Mouse (Mus musculus) neural tube, embryonic 15.5 days (tissue): ENCODE measurements at regions not wholly inside any gene's neighbourhood (a gene's known extent, or its start where the extent isn't known, plus 50 kb on each side); places are given as distances from the start of the nearest gene placed in this dataset.

ENCODE experiments used
- ATAC-seq: fragments of 200-750 bp; cut with Nextera tagmentation; 2 replicates; pipeline ENCODE4 v1.8.0; 2017; ENCODE audit warnings: mild to moderate bottlenecking, moderate TSS enrichment, moderate library complexity; ENCODE audit not compliant: low FRiP score
- H3K27ac ChIP-seq: fragments of 300-500 bp; sonication (generic); replicated peaks from 2 replicates; pipeline ENCODE4 v1.5.1; 2015; ENCODE audit warnings: mild to moderate bottlenecking, inconsistent platforms
- H3K27me3 ChIP-seq: fragments of 300-500 bp; sonication (generic); replicated peaks from 2 replicates; pipeline ENCODE4 v1.6.1; 2015; ENCODE audit warnings: inconsistent platforms
- H3K36me3 ChIP-seq: fragments of 300-500 bp; sonication (generic); 2 replicates; pipeline ENCODE4 v1.6.1; 2015; ENCODE audit warnings: inconsistent platforms
- H3K4me1 ChIP-seq: fragments of 300-500 bp; sonication (generic); 2 replicates; pipeline ENCODE4 v1.6.1; 2015; ENCODE audit warnings: inconsistent platforms
- H3K4me2 ChIP-seq: fragments of 300-500 bp; sonication (generic); 2 replicates; pipeline ENCODE4 v1.6.1; 2015; ENCODE audit warnings: inconsistent platforms, mild to moderate bottlenecking, moderate library complexity
- H3K4me3 ChIP-seq: fragments of 300-500 bp; sonication (generic); replicated peaks from 2 replicates; pipeline ENCODE4 v1.5.1; 2015; ENCODE audit warnings: mild to moderate bottlenecking, inconsistent platforms
- H3K9ac ChIP-seq: fragments of 300-500 bp; sonication (generic); replicated peaks from 2 replicates; pipeline ENCODE4 v1.6.1; 2015; ENCODE audit warnings: mild to moderate bottlenecking, inconsistent platforms
- H3K9me3 ChIP-seq: fragments of 300-500 bp; sonication (generic); replicated peaks from 2 replicates; pipeline ENCODE4 v1.6.1; 2016; ENCODE audit warnings: inconsistent platforms
- WGBS: fragments of 180-500 bp; shearing (Covaris S2); methylation state at CpG from one replicate; pipeline ENCODE4 v1.1.7; 2015; ENCODE audit warnings: mixed read lengths; 5-methylcytosine and 5-hydroxymethylcytosine counted together

DNA sequence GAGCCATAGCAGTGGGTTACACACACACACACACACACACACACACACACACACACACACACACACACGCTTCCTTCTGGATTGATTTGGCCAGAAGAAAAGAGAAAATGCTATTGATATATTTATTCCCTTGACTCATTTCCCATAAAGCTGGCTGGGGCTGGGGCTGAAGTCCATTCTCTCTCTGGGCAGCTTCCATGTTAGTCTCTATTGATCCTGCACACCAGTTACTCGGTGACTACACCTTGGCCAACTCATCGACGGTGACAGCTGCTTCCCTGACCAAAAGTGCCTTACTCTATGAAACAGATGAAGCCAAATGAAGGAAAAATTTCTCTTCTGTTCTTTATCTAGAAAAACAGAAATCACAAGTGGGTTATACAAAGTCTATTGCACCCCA, 82.1 kb downstream of the Snx18 start:
- Histone ChIP-seq H3K36me3 (no peaks in the 10 kb centered on the region), H3K27me3 (no peaks in the 10 kb centered on the region), H3K9ac (no peak overlapping the region), H3K27ac (no peak overlapping the region), H3K4me1 (no peaks in the 10 kb centered on the region), H3K9me3 (no peaks in the 10 kb centered on the region), H3K4me3 (no peak overlapping the region), H3K4me2 (no peak overlapping the region)
- no peak for ATAC-seq
- WGBS: 80% methylated on average over 4 of the region's 4 CpGs

- H3K36me3 ChIP-seq: no peaks in the 10 kb centered on the region
- no peaks in the 10 kb centered on the region for H3K9me3 ChIP-seq
- no peaks in the 10 kb centered on the region for H3K27me3 ChIP-seq
- no peaks in the 10 kb centered on the region for H3K4me1 ChIP-seq
- no peak overlapping the region for H3K4me2 ChIP-seq
- WGBS: 80% methylated on average over 8 of the region's 8 CpGs
- H3K9ac ChIP-seq: no peak overlapping the region
- H3K4me3 ChIP-seq: no peak overlapping the region
- no peak overlapping the region for H3K27ac ChIP-seq
- no peak for ATAC-seq
Measured at GRCm38 (mm10) chr13:113534664-113535455, 83.5 kb downstream of the Snx18 start.

DNA sequence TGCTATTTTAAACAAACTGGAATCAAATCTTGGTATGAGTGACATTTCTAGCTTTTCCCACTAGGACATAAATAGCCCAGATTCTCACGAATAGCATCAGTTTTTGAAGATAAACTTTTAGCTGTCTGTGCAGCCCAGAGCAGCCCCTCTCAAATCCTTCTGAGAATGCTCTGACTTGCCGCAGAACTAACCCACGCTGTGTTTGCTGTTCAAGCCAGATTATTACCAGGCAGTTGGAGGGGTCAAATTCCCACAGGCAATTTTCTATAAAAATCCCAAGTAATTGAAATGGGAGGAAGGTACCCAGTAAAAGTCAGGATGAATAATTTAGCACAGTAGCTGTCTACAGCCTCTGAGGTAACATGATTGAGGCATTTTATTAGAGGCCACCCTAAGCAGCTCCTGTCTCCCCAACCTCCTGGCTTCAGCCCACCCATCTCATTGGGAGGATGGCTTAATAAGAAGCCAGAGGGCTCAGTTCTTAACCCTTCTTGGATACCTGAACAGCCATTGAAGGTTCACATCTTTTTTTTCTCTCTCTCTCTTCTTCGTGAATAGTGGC, 84.4 kb downstream of the Snx18 start:
- H3K4me2 ChIP-seq: no peak overlapping the region
- H3K27me3 ChIP-seq: no peaks in the 10 kb centered on the region
- H3K4me1 ChIP-seq: no peaks in the 10 kb centered on the region
- no peak overlapping the region for H3K9ac ChIP-seq
- H3K9me3 ChIP-seq: no peaks in the 10 kb centered on the region
- ATAC-seq: no peak
- WGBS: 40% methylated on average over 4 of the region's 4 CpGs
- no peak overlapping the region for H3K27ac ChIP-seq
- no peaks in the 10 kb centered on the region for H3K36me3 ChIP-seq
- H3K4me3 ChIP-seq: no peak overlapping the region

DNA sequence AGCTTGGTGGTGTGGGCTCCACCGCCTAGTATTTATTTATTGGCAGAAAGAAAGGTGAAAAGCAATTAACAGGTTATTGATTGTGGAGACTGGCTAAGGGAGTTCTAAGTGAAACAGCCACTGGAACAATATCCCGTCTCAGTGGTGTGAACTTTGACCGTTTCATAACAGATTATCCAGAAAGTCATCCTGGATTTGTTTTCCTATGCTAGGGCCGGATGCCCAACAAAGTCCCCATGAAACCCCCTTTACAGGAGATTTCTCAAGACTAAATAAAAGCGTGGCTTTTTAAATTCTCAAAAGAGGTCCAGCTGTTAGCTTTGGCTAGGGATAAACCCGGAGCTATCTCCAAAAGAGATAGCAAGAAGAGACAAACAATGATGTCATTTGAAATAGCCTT, 91.4 kb downstream of the Snx18 start:
- H3K27ac ChIP-seq: no peak overlapping the region
- H3K9ac ChIP-seq: no peak overlapping the region
- no peaks in the 10 kb centered on the region for H3K9me3 ChIP-seq
- H3K4me1 ChIP-seq: no peaks in the 10 kb centered on the region
- 83% methylated on average over 6 of the region's 6 CpGs for WGBS
- no peak overlapping the region for H3K4me3 ChIP-seq
- H3K4me2 ChIP-seq: no peak overlapping the region
- no peaks in the 10 kb centered on the region for H3K36me3 ChIP-seq
- no peak for ATAC-seq
- H3K27me3 ChIP-seq: no peaks in the 10 kb centered on the region

- no peak for ATAC-seq
- H3K4me3 ChIP-seq: no peak overlapping the region
- no peak overlapping the region for H3K27ac ChIP-seq
- H3K9me3 ChIP-seq: no peaks in the 10 kb centered on the region
- H3K4me2 ChIP-seq: no peak overlapping the region
- no peaks in the 10 kb centered on the region for H3K4me1 ChIP-seq
- no peaks in the 10 kb centered on the region for H3K27me3 ChIP-seq
- H3K36me3 ChIP-seq: no peaks in the 10 kb centered on the region
- H3K9ac ChIP-seq: no peak overlapping the region
- 69% methylated on average over 5 of the region's 5 CpGs for WGBS
Measured at GRCm38 (mm10) chr13:113523503-113523902, 94.9 kb downstream of the Snx18 start.

- H3K4me3 ChIP-seq: no peak overlapping the region
- no peaks in the 10 kb centered on the region for H3K36me3 ChIP-seq
- H3K9me3 ChIP-seq: no peaks in the 10 kb centered on the region
- H3K27me3 ChIP-seq: no peaks in the 10 kb centered on the region
- H3K9ac ChIP-seq: no peak overlapping the region
- WGBS: 86% methylated on average over 6 of the region's 6 CpGs
- no peaks in the 10 kb centered on the region for H3K4me1 ChIP-seq
- no peak for ATAC-seq
- H3K4me2 ChIP-seq: no peak overlapping the region
- no peak overlapping the region for H3K27ac ChIP-seq
Measured at GRCm38 (mm10) chr13:113518144-113518543, 100.2 kb downstream of the Snx18 start.

DNA sequence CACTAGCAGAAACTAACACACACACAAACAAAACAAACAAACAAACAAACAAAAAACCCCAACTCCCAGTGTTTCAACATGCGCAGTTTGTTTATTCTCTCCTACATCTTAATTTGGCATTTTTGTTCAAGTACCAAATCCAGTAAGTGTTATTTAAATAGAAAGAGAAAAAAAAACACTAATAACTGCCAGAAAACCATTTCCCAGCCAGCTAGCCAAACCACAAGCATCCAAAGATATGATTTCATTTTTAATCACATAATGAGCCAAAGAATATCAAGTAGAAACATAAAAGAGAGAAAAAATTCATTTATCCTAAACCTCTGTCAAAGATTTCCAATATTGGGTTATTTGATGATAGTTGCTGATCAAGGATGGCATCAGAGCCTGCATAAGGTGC, 102.3 kb downstream of the Snx18 start:
- H3K27ac ChIP-seq: no peak overlapping the region
- H3K4me2 ChIP-seq: no peak overlapping the region
- H3K9ac ChIP-seq: no peak overlapping the region
- WGBS: 95% methylated on average over 1 of the region's 1 CpGs
- H3K4me3 ChIP-seq: no peak overlapping the region
- H3K36me3 ChIP-seq: no peaks in the 10 kb centered on the region
- no peaks in the 10 kb centered on the region for H3K27me3 ChIP-seq
- H3K4me1 ChIP-seq: no peaks in the 10 kb centered on the region
- no peak for ATAC-seq
- H3K9me3 ChIP-seq: no peaks in the 10 kb centered on the region

GRCm38 (mm10) chr13:113515162-113515600, 103.2 kb downstream of the Snx18 start:
- Histone ChIP-seq H3K9ac (no peak overlapping the region), H3K27ac (no peak overlapping the region; the same call in 1 of the 2 replicates), H3K4me3 (no peak overlapping the region), H3K4me1 (no peaks in the 10 kb centered on the region), H3K27me3 (no peaks in the 10 kb centered on the region), H3K4me2 (no peak overlapping the region), H3K36me3 (no peaks in the 10 kb centered on the region), H3K9me3 (no peaks in the 10 kb centered on the region)
- WGBS: 22% methylated on average over 7 of the region's 7 CpGs
- ATAC-seq: no peak

DNA sequence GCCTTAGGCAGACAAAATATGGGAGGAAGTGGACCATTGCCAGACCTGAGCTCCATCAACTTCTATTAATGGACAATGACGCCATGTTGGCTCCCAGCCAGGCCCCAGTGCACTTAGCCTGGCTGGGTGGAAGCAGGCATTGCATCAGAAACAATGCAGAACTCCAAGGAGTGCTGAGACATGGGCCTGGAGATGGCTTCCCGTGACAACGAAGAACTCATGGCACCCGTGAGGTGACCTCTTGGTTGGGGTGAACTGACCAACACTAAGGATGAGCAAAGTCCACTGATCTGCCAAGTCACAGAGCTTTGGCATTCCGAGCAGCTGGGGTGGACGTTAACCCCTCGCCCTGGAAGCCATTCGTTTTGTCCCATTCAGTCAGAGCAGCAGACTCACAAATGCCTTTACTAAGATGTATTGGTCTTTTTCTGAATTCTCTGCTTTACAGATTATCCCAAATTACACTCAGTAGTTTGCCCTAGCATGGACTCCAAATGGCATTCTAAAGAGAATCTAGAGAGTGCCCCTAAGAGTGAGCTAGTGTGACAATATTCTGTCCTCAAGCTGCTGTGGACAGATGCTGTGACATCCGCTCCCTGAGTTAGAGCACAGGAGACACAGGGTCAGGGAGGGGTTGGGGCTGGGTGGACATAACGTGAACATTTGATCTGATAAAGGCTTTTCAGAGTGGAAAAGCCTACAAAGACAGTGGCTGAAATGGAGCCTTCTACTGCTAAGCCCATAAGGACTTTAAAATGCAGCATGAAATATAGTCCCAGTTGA, 108.8 kb downstream of the Snx18 start:
- Histone ChIP-seq H3K9ac (no peak overlapping the region), H3K27me3 (no peaks in the 10 kb centered on the region), H3K9me3 (no peaks in the 10 kb centered on the region; the same call in 1 of the 2 replicates), H3K4me2 (no peak overlapping the region), H3K4me1 (peaks cover 7% of the 10 kb centered on the region), H3K27ac (0 out of 2 replicates have a peak overlapping the region, but pooled peaks have one; percentile 13), H3K36me3 (no peaks in the 10 kb centered on the region), H3K4me3 (no peak overlapping the region)
- 0 out of 2 replicates have a peak, but pooled peaks have one; percentile 50 for ATAC-seq
- WGBS: 45% methylated on average over 10 of the region's 10 CpGs

DNA sequence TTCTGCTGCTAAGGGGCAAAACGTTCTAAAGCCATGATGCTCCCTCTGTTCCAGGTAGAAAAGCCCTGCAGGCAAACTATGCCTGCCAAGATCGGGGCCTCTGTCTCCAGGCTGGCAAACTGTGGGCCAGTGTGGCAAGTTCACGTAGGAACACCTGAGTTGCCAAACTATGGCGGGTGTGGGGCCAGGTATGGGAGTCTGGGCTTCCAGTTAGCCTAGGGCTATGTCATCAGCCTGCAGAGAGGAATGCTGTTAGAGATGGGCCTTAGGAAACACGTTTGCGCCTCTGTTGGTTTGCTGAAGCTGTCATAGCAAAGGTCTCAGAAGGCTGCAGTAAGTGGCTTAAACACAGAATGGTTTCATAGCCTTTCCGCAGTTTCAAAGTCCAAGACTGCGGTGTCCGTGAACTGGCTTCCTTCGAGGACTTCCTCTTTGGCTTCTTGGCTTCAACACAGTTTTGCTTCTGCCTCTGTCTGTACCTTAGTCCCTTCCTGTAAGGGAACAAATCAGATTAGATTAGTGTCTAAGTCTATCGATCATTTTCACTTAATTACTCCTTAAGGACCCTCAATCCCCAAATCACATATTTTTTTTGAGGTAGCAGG, 110.1 kb downstream of the Snx18 start:
- Histone ChIP-seq H3K4me3 (no peak overlapping the region), H3K4me1 (peaks cover 7% of the 10 kb centered on the region), H3K4me2 (no peak overlapping the region), H3K27me3 (no peaks in the 10 kb centered on the region), H3K36me3 (no peaks in the 10 kb centered on the region), H3K27ac (no peak overlapping the region), H3K9me3 (no peaks in the 10 kb centered on the region; the same call in 1 of the 2 replicates), H3K9ac (no peak overlapping the region)
- ATAC-seq: no peak
- 90% methylated on average over 11 of the region's 11 CpGs for WGBS

GRCm38 (mm10) chr13:113502528-113502927, 115.8 kb downstream of the Snx18 start:
- Histone ChIP-seq H3K9ac (no peak overlapping the region), H3K27me3 (no peaks in the 10 kb centered on the region), H3K4me2 (no peak overlapping the region), H3K4me1 (no peaks in the 10 kb centered on the region), H3K27ac (no peak overlapping the region), H3K4me3 (no peak overlapping the region), H3K36me3 (no peaks in the 10 kb centered on the region), H3K9me3 (no peaks in the 10 kb centered on the region; the same call in 1 of the 2 replicates)
- WGBS: 58% methylated on average over 6 of the region's 6 CpGs
- ATAC-seq: no peak
